Mouse (Mus musculus): ENCODE measurements around the gene Hspe1. TPM values are rescaled to one million over a fixed set of nuclear protein-coding genes. Genes with fewer than 3 reads are reported as not detected.

Gene Hspe1
- total RNA-seq, 2 experiments from 2014 or later: 866 to 921 TPM

DNA sequence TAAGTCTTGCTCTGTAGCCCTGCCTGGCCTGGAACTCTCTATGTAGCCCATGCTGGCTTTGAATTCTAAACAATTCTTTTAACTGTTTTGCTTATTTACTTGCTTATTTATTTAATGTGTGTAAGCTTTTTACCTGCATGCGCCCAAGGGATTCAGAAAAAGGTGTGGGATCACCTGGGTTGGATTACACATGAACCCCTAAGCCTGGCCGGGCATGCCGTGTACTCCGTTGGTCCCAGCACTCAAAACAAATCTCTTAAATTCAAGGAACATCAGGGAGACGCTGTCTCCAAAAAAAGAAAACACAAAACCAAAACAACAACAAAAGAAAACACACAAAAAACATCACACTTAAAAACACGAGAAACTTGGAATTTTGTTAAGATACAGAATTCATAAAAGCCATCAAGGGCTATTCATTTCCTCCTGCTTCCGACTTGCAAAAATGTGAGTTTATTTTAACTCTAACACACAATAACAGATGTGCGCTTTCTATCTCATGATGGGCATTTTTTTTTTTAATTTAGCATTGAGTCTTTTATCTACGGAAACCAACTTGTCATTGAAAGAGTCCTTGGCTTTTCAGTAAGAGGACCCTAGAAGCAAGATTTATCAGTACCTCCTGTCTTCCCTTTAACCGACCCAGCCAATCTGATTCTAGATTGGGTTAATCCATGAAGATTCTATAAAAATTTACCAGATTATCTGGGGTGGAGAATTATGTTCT, 42.4 kb downstream of the Hspe1 start:
- ATAC-seq (replicated peaks; ENCODE audit: low FRiP score, low TSS enrichment, poor library complexity, severe bottlenecking): peak; percentile 46

DNA sequence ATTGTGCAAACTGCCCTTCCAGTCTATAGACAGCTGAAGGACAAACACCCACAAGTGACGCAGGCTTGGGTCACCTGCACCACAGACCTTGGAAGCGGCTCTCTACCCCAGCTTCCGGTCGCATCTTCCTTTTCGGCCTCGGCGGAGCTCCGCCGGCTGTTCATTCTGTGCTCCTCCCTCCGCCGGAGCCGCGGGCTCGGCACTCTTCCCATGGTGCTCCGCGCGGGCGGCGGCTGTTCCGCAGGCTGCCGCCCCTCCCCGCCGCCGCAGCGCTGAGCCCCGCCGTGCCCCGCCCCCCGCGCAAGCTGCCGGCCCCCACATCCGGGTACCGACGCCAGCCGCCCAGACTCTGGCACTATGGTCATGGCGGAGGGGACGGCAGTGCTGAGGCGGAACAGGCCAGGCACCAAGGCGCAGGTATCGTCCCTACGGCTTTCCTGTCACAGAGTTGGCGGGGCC, 43.0 kb downstream of the Hspe1 start, which contains the start of gene Mob4:
Mob4 (plus strand) TSS at position 289 of the 459 bp plus-strand sequence.
- peak; percentile 89 for ATAC-seq (replicated peaks; ENCODE audit: low FRiP score, low TSS enrichment, poor library complexity, severe bottlenecking)

DNA sequence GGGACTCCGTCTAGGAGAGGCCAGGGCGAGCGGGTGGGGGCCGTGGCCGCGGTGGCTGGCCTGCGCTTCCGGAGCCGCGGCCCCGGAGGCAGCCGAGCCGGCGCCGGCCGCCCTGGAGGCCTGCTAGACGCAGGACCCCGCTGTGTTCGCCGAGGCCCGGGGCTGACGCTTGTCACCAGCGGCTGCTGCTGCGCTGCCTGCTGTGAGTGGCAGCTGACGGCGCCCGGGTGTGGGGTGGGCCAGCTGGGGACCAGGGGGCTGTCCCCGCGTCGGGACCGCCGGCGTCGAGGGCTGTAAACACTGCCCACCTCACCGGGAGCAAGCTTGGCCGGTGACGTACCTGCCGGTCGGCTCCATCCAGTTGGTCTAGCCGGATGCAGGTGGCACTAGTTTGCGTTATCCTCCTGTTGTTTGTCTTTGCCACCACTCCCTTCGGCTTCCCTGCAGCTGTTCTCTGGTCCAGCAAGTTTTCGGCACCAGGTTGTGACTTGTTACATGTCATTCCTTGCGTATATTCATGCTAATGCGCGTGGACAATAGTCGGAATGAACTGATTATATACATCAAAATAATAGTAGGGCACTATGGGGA, 43.6 kb downstream of the Hspe1 start:
- ATAC-seq (replicated peaks; ENCODE audit: low FRiP score, low TSS enrichment, poor library complexity, severe bottlenecking): peak; percentile 58

DNA sequence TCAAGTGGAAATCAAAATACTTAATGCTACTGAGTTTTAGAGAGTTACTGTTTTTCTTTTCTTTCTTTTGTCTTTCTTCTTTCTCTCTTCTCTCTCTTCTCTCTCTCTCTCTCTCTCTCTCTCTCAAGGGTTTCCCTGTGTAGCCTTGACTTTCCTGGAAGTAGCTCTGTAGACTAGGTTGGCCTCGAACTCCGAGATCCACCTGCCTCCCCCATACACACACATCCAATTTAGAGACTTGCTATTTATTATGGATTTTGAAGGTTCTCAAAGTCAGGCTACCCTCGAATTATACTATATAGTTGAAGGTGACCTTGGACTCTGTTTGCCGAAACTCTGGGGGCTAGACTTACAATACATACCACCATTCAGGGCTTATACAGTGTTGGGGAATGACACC, 44.4 kb downstream of the Hspe1 start:
- ATAC-seq (replicated peaks; ENCODE audit: low FRiP score, low TSS enrichment, poor library complexity, severe bottlenecking): no peak

DNA sequence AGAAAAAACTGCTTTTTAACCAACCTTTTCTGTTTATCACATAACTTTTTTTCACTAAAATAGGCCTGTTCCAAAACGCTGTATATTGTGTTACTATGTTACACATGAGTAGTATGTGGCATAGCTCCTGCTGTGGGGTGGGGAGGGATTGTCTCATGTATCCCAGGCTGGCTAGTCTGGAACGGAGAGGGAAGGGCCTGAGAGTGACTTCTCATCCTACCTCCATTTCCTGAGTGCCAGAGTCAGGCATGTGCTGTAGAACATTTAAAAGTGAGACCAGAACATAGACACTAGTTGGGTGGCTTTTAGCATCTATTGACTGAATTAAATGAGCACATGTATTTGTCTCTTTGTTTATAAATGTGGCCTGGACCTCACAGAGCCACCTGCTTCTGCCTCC, 45.2 kb downstream of the Hspe1 start:
- no peak for ATAC-seq (replicated peaks; ENCODE audit: low FRiP score, low TSS enrichment, poor library complexity, severe bottlenecking)

DNA sequence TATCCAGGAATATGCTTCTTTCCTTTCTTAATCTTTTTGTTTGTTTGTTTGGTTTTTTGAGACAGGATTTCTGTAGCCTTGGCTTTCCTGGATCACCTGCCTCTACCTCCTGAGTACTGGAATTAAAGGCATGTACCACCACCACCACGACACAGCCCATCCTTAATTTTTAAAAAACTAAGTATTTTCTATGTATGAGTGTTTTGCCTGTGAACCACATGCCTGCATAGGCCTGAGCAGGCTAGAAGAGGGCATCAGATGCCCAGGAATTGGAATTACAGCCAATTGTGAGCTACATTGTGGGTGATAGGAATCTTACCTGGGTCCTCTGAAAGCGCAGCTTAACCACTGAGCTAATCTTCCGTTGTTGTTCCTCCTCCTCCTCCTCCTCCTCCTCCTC, 46.4 kb downstream of the Hspe1 start:
- no peak for ATAC-seq (replicated peaks; ENCODE audit: low FRiP score, low TSS enrichment, poor library complexity, severe bottlenecking)

DNA sequence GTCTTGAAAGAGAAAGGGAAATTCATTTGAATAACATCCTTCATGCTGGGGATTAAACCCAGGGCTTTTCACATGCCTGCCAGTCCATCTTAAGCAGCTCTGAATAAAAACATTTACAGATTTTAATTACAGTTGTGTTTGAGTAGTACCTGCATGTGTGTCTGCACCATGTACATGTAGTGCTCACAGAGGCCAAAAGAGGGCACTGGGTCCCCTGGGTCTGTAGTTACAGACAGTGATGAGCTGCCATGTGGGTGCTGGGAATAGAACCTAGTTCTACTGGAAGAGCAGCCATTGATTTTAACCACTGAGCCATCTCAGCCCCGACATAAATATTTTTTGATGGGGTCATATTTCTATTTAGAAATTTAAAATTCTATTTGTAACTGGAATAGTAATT, 47.9 kb downstream of the Hspe1 start:
- no peak for ATAC-seq (replicated peaks; ENCODE audit: low FRiP score, low TSS enrichment, poor library complexity, severe bottlenecking)

Other genes with a start within 250 kb of the Hspe1 start
- 19.2 and 23.8 TPM in 2 replicates for gene Ankrd44, start 161.7 kb upstream of the Hspe1 start, total RNA-seq (2014; fragmentation: Nextera tagmentation)
- 12.5 and 17.5 TPM in 2 replicates for gene Ankrd44, start 161.7 kb upstream of the Hspe1 start, total RNA-seq (2017)
- 192 and 240 TPM in 2 replicates for gene Sf3b1, start 60.7 kb upstream of the Hspe1 start, total RNA-seq (2014; fragmentation: Nextera tagmentation)
- 311 and 350 TPM in 2 replicates for gene Sf3b1, start 60.7 kb upstream of the Hspe1 start, total RNA-seq (2017)
- gene Coq10b, start 35.4 kb upstream of the Hspe1 start, total RNA-seq (2014; fragmentation: Nextera tagmentation): 10.8 and 15.6 TPM in 2 replicates
- gene Coq10b, start 35.4 kb upstream of the Hspe1 start, total RNA-seq (2017): 15.7 and 29.5 TPM in 2 replicates
- 526 and 530 TPM in 2 replicates for gene Hspd1, start 111 bp downstream of the Hspe1 start, total RNA-seq (2014; fragmentation: Nextera tagmentation)
- gene Hspd1, start 111 bp downstream of the Hspe1 start, total RNA-seq (2017): 929 and 1,055 TPM in 2 replicates
- gene Mob4, start 43.1 kb downstream of the Hspe1 start, total RNA-seq (2014; fragmentation: Nextera tagmentation): 33.5 and 42.6 TPM in 2 replicates
- 29.4 and 68.9 TPM in 2 replicates for gene Mob4, start 43.1 kb downstream of the Hspe1 start, total RNA-seq (2017)
- gene Rftn2, start 138.7 kb downstream of the Hspe1 start, total RNA-seq (2014; fragmentation: Nextera tagmentation): 0.26 TPM in 1 of 2 replicates, not detected in the other
- 0.11 TPM in 1 of 2 replicates, not detected in the other for gene Rftn2, start 138.7 kb downstream of the Hspe1 start, total RNA-seq (2017)
- gene Mars2, start 149.0 kb downstream of the Hspe1 start, total RNA-seq (2014; fragmentation: Nextera tagmentation): 8.8 and 11.1 TPM in 2 replicates
- 11.4 and 12.2 TPM in 2 replicates for gene Mars2, start 149.0 kb downstream of the Hspe1 start, total RNA-seq (2017)